Mouse (Mus musculus) heart, adult 10 weeks (tissue): Measurements from ENCODE around the gene Tm9sf3. TPM values are rescaled to one million over a fixed set of nuclear protein-coding genes. Genes with fewer than 3 reads are reported as not detected.

Experiments
- polyA plus RNA-seq: library from polyadenylated mRNA; stranded (reverse); fragments of 350-450 nt; fragmentation: Illumina TruSeq; extraction: RNeasy Lipid Tissue Mini Kit (QIAGEN cat#74804); gene quantifications from one replicate; pipeline ENCODE4 v1.2.3, GENCODE M21; 2014; ENCODE audit warnings: low read depth, low replicate concordance

The Tm9sf3 gene
- 71.4 TPM for polyA plus RNA-seq

DNA sequence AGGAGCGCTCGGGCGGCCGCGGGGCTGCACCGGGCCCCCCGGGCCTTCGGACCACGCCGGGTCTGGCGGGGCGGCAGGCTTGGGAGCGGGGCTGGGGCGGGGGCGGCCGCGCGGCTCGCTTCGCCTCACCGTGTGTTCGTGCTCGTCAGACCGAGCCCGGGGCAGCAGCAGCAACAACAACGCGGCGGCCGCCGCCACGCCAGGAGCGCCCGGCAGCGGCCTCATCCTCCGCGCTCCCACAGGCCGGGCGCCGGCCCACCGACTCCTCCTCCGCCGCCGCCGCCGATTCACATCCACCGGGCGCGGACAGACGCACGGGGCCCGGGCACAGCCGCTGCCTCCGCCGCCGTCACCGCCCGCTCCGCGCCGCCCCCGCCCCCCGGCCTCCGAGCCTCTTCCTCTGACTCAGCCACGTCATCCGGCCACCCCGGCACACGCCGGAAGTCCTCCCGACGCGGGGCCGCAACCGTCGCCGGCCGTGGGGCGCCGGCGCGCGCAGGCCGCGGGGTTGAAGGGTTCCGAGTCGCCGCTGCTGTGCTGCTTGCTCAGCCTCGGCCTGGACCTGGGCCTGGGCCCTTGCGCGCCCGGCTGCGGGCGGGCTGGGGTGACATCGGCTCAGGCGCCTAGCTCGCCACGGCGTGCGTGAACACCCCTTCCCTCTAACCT lies at the start of gene Tm9sf3:
TSS of gene Tm9sf3 (minus strand) at position 368 of the 666 bp plus-strand sequence.

DNA sequence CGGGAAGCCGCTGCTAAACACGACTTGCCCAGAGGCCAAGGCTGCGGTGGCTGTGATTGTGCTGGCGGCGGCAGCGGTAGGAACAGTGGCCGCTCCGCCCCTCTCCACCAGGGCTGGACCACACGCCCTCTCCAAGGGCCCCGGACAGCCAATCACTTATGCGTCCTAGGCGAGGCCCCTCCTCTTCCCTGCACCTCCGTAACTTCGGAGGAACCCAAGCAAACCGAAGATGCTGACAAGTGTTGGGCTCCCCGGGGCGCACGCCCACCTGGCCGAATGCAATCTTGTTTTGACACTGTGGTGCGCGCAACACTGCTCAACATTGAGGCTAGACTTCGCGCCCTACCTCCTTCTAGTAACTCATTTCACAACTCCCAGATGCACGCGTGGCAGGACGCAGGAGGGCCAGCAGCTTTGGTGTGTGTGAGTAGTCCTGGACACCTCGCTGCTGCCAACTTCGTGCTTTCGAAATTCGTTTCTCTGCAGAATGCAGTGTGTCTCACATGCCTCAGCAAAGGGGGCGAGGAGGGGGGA lies 56.9 kb downstream of the Tm9sf3 start, which contains the start of gene Tll2:
TSS of gene Tll2 (minus strand) at position 25 of the 534 bp plus-strand sequence.

Other genes with a start within 250 kb of the Tm9sf3 start
- gene Dntt, start 234.7 kb downstream of the Tm9sf3 start, polyA plus RNA-seq = not detected
- not detected for gene Opalin, start 186.9 kb downstream of the Tm9sf3 start, polyA plus RNA-seq
- gene Tll2, start 57.2 kb downstream of the Tm9sf3 start, polyA plus RNA-seq = 0.18 TPM
- gene Pik3ap1, start 121.1 kb upstream of the Tm9sf3 start, polyA plus RNA-seq = 1.4 TPM
- gene Lcor, start 218.6 kb upstream of the Tm9sf3 start, polyA plus RNA-seq = 3.5 TPM